Mouse (Mus musculus) forebrain, embryonic 11.5 days (tissue): ENCODE data around the gene Fubp3. TPM values are rescaled to one million over a fixed set of nuclear protein-coding genes. Genes with fewer than 3 reads are reported as not detected.

Experiments
- ATAC-seq: fragments of 200-750 bp; cut with Nextera tagmentation; replicated peaks from 2 replicates; pipeline ENCODE4 v1.8.0; 2017; ENCODE audit warnings: moderate TSS enrichment; ENCODE audit not compliant: low FRiP score
- DNase-seq: peaks from one replicate; pipeline ENCODE4 v3.0.0-alpha.2; 2017; ENCODE audit warnings: low spot score
- H3K27ac ChIP-seq: fragments of 300-500 bp; sonication (generic); 2 replicates; pipeline ENCODE4 v1.5.1; 2014; ENCODE audit warnings: low read depth, low read length
- H3K27me3 ChIP-seq: fragments of 300-500 bp; sonication (generic); 2 replicates; pipeline ENCODE4 v1.6.1; 2014; ENCODE audit warnings: mild to moderate bottlenecking, low read length, mixed read lengths; ENCODE audit not compliant: control insufficient read depth, insufficient read depth
- H3K36me3 ChIP-seq: fragments of 300-500 bp; sonication (generic); 2 replicates; pipeline ENCODE4 v1.6.1; 2014; ENCODE audit warnings: mild to moderate bottlenecking, low read length, moderate library complexity, mixed read lengths; ENCODE audit not compliant: control insufficient read depth, insufficient read depth
- H3K4me1 ChIP-seq: fragments of 300-500 bp; sonication (generic); replicated peaks from 2 replicates; pipeline ENCODE4 v1.6.1; 2014; ENCODE audit warnings: low read length, mixed read lengths; ENCODE audit not compliant: control insufficient read depth, insufficient read depth
- H3K4me2 ChIP-seq: fragments of 300-500 bp; sonication (generic); 2 replicates; pipeline ENCODE4 v1.6.1; 2014; ENCODE audit warnings: low read depth, mild to moderate bottlenecking, low read length, moderate library complexity, mixed read lengths; ENCODE audit not compliant: severe bottlenecking
- H3K4me3 ChIP-seq: fragments of 300-500 bp; sonication (generic); 2 replicates; pipeline ENCODE4 v1.5.1; 2014; ENCODE audit warnings: low read depth, low read length
- H3K9ac ChIP-seq: fragments of 300-500 bp; sonication (generic); 2 replicates; pipeline ENCODE4 v1.6.1; 2014; ENCODE audit warnings: low read length
- H3K9me3 ChIP-seq: fragments of 300-500 bp; sonication (generic); 2 replicates; pipeline ENCODE4 v1.6.1; 2016; ENCODE audit warnings: low read length, mixed read lengths; ENCODE audit not compliant: control insufficient read depth
- WGBS: fragments of 180-500 bp; shearing (Covaris S2); extraction: QIAGEN DNeasy Blood & Tissue Kit; methylation state at CpG from one replicate; pipeline ENCODE4 v1.1.7; 2014; 5-methylcytosine and 5-hydroxymethylcytosine counted together
- microRNA-seq: library from miRNA; unstranded; fragments of <30 nt; microRNA quantifications from one replicate; pipeline ENCODE4, GENCODE M21; 2016; ENCODE audit not compliant: insufficient number of aligned reads
- polyA plus RNA-seq: library from polyadenylated mRNA; unstranded; fragments of >200 nt; fragmentation: Nextera tagmentation; extraction: Ambion mirVana; gene quantifications from 2 replicates; pipeline ENCODE4 v1.2.1, GENCODE M21; 2014

Fubp3 gene
- polyA plus RNA-seq, 1 experiment from 2014 or later: 106 TPM

DNA sequence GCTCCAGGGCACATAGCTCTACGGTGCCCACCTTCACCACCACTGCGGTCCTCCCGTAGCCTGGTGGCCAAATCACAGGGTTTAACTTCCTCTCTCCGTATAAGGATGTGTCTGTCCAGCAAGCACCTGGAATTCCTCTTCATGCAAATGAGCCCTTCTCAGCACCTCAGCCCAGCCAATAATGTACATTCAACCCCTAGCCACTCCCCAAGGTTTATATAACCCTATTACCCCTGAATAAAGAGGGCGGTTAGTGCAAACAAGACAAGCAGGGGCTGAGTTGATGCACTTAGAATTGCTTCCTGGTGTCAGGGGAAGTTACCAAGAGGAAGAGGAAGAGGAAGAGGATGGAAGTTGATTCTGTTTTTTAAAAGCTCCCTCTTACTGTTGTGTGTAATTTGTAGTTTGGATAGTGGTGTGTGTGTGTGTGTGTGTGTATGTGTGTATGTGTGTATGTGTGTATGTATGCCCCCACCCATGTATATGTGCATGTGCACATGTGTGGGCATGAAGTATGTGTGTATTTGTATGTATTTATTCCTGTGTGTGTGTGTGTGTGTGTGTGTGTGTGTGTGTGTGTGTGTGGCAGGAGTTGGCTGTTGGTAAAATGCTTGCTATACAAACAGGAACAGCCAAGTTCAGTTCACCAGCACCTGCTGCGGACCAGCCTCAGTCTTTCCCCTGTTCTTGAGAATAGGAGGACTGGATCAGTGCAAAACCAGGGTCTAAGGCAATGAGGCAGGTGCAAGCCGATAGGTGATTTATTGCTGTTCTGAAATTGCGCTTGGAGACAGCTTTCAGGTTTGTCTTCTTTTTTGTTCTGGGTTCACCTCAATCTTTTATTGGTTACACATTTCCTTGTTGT is 90.7 kb downstream of the Fubp3 start:
- DNase-seq (no peak), ATAC-seq (no peak)
- Histone ChIP-seq H3K9ac (no peak overlapping the region), H3K27ac (no peak overlapping the region), H3K4me1 (no peaks in the 10 kb centered on the region), H3K4me2 (no peak overlapping the region), H3K4me3 (no peak overlapping the region), H3K27me3 (no peaks in the 10 kb centered on the region), H3K36me3 (no peaks in the 10 kb centered on the region), H3K9me3 (no peaks in the 10 kb centered on the region; the same call in 1 of the 2 replicates)
- WGBS: 62% methylated on average over 8 of the region's 8 CpGs

GRCm38 (mm10) chr2:31663804-31664180 is 91.3 kb downstream of the Fubp3 start:
- DNase-seq (no peak), ATAC-seq (no peak)
- no peak overlapping the region for H3K27ac ChIP-seq
- H3K9ac ChIP-seq: no peak overlapping the region
- H3K27me3 ChIP-seq: no peaks in the 10 kb centered on the region
- H3K4me3 ChIP-seq: no peak overlapping the region
- no peaks in the 10 kb centered on the region for H3K4me1 ChIP-seq
- no peaks in the 10 kb centered on the region for H3K36me3 ChIP-seq
- H3K4me2 ChIP-seq: no peak overlapping the region
- WGBS: 91% methylated on average over 1 of the region's 1 CpGs
- H3K9me3 ChIP-seq: no peaks in the 10 kb centered on the region; the same call in 1 of the 2 replicates

Small RNA genes within 50 kb of the gene (microRNA-seq; reads per million reads assigned to microRNA genes)
- gene Mir6998: 4.2 reads per million

Other genes with a start within 250 kb of the Fubp3 start
- 3.3 and 6.8 TPM in 2 replicates for gene Ass1, start 102.4 kb upstream of the Fubp3 start, polyA plus RNA-seq
- 3.9 and 4.1 TPM in 2 replicates for gene Prdm12, start 67.4 kb downstream of the Fubp3 start, polyA plus RNA-seq
- 72.2 and 76.0 TPM in 2 replicates for gene Exosc2, start 98.1 kb downstream of the Fubp3 start, polyA plus RNA-seq
- gene Abl1, start 115.7 kb downstream of the Fubp3 start, polyA plus RNA-seq: 53.2 and 56.7 TPM in 2 replicates
- 0.16 and 0.24 TPM in 2 replicates for gene Qrfp, start 237.9 kb downstream of the Fubp3 start, polyA plus RNA-seq